Mouse (Mus musculus) right cerebral cortex, postnatal 36 days (tissue): Measurements from ENCODE around the gene Gm266.

Experiments used
- DNase-seq, 2 experiments: peaks; one replicate each; pipeline ENCODE4 v3.0.0; 2022; ENCODE audit warnings: low spot score in 2 of 2, mixed read lengths in 1 of 2

Gm266 gene

GRCm38 (mm10) chr12:111454543-111455280, 30.9 kb downstream of the Gm266 start:
- DNase-seq: no peak

- no peak for DNase-seq
Measured at GRCm38 (mm10) chr12:111454021-111454420, 31.6 kb downstream of the Gm266 start.

- no peak for DNase-seq
Measured at GRCm38 (mm10) chr12:111451561-111451960, 34.1 kb downstream of the Gm266 start.

DNA sequence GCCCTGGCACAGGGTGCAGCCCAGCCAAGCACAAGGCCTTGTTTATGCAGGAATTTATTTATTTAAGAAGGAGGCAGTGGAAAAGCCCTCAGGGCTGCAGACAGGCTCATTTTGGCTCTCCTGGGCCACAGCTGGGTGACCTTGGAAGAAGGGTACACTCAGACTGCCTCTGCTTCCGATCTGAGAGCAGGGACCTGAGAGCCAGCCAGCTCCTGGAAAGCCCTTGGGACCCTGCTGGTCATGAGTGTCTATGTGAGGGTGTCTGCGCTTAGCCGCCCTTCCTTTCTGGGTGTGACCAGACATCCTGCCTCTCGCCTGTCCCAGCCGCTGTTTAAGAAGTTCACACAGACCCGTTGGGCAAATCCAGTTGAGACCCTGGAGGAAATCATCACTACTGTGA, 35.3 kb downstream of the Gm266 start:
- DNase-seq: no peak

GRCm38 (mm10) chr12:111448931-111449705, 36.5 kb downstream of the Gm266 start:
- DNase-seq: no peak

DNA sequence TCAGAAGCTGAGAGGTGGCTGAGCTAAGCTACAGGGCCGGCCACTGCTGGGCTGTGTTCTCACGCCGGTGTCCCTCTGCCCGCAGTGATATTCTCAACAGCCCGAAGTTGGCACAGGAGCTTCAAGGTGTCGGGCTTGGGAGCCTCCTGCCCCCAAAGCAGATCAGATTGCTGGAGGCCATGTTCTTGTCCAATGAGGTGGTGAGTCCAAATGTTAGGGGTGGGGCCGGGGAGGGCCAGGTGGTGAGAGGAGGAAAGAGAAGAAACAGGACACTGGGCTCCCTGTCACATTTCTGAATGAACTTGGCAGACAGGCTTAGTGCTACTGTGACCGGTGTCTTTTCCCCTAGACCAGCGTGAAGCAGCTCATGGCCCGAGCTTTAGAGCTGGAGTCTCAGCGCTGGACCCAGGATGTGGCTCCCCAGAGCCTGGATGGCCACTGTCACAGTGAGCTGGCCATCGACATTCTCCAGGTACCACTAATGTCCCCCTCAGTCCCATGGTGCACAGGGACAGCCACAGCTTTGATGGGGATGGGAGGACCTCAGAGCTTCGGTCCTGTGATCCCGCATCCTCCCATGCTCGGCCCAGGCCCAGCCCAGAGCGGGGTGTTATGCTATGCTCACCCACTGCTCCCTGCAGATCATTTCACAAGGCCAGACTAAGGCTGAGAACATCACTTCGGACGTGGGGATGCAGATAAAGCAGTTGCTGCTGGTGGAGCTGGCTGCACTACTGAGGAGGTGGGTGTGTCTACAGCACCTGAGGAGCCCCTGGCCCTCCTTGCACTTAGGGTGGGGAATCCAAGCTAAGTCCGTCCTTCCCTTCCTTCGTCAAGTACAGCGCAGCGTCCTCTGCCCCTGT, 37.5 kb downstream of the Gm266 start:
- DNase-seq: no peak

GRCm38 (mm10) chr12:111447350-111447749, 38.3 kb downstream of the Gm266 start:
- DNase-seq: no peak

DNA sequence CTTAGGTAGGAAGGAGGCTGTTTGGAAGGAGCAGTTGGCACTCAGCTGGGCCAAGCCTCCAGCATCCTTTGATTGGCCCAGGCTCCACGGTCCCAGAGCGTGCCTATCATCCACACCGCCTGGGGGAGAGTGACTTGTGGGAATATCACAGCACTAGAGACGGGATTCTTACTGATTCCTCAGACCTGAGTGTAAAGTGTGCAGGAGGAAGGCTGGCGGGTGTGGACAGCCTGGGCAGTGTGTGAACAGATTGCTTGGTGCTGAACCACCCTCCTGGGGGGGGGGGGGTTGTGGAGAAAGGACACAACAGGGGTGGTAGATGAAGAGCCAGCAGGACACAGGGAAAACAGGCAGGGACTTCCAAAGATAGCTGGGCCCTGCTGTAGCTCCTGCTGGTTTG, 38.9 kb downstream of the Gm266 start:
- no peak for DNase-seq

GRCm38 (mm10) chr12:111445890-111446613, 39.6 kb downstream of the Gm266 start:
- no peak for DNase-seq

DNA sequence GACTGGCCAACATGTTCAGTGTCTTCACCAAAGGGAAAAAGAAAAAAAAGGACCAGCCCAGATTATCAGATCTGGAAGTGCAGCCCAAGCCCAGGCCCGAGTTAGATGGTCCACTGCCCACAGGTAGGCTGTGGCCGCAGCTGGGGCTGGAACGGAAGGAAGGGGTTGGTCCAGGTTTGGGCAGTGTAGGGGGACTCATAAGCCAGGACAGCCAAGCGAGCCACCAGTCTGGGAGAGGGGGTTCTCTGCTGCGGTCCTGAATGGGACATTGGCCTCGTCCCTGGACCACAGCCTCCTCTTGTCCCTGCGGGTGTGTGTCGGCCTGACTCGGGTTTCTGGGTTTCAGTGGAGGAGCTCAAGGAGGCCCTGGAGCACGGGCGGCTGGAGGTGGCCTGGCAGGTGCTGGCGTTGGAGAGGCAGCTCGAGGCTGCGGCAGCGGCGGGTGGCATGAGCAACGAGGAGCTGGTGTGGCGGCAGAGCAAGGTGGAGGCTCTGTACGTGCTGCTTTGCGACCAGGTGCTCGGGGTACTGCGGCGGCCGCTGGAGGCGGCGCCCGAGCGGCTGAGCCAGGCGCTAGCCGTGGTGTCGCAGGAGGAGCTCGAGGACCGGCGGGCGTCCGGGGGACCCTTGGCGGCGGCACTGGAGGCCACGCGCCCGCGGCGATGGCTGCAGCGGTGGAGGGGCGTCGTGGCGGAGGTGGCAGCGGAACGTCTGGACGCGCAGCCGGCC, 40.3 kb downstream of the Gm266 start:
- DNase-seq: no peak

DNA sequence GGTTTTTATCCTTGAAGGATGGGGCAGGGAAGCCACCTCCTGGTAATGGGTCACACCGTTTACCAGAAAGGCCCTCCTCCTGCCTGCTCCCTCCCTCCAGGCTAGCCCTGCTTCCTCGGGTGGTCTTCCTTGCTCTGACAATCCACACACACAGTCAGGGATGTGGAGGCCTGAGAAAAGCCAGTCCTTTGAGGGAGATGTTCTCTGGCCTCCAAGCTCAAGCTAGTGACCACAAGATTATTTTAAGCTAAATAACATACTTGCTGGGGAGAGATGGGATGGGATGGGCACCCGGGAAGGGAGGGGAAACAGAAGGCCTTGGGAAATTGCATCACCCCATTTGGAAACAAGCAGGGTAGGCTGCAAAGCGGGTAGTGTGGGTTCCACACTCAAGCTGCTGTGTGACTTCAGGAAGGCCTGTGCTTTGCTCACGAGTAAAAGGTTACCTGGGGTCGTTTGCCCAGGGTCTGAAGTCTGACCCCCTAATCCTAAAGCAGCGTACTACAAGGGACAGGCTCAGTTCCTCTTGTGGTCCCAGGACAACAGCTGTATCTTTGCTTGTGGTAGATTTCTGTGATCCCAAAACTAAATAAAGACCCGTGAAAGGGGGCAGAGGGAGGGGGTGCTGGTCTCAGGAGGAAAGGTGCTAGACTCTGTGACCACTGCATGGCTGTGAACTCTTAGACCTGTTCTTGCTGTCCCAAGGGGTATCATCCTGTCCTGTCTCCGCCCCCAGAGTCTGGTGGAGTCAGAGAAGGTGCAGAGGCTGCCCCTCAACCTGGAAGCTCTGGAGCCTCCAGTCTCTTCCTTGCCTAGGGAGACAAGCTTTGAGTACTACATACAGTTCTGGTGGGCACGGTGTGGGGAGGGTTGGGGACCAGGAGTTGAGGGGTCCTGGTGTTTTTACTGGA, 41.4 kb downstream of the Gm266 start:
- DNase-seq: no peak

- DNase-seq: no peak
Measured at GRCm38 (mm10) chr12:111443011-111443870, 42.4 kb downstream of the Gm266 start.

GRCm38 (mm10) chr12:111442309-111443010, 43.2 kb downstream of the Gm266 start, which contains the start of gene Tnfaip2:
Gene Tnfaip2, plus strand, starts transcription at chr12:111442469.
- DNase-seq: no peak

GRCm38 (mm10) chr12:111441523-111441922, 44.1 kb downstream of the Gm266 start:
- no peak for DNase-seq

- DNase-seq: no peak
Measured at GRCm38 (mm10) chr12:111440701-111441373, 44.8 kb downstream of the Gm266 start.

- no peak for DNase-seq
Measured at GRCm38 (mm10) chr12:111438850-111439249, 46.8 kb downstream of the Gm266 start.

DNA sequence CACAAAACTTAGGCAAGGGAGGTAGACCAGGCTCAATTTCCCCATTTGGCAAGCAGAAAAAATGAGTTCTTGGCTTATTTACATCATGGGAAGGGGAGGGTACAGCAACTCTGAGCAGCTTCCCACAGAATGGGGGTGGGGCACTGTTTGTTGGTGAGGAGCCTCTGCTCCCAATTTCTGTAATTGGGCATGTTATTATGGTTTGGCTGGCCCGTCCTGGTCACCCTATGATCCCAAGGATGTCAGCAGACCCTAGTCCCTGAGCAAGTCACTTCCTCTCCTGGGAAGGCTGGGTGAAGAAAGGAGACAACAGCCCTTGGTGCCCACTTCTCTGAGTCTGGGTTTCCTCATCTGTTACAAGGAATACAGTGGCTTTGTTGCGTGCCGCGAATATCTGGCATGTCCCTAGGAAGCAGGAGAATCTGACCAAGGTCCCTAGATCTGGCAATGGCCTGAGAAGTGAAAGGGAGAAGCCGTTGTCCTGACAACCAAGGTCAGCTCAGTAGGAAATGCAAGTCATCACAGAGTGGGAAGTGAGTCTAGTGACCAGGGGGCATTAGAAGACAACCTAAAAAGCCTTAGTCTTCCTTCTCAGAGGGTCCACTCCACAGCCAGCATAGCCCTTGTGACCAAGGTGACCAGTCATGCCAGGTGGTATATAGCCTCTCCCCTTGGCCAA, 48.3 kb downstream of the Gm266 start:
- DNase-seq: no peak
